Mouse (Mus musculus) left cerebral cortex, postnatal 14 days (tissue): ENCODE measurements around the gene Gsap. TPM values are rescaled to one million over a fixed set of nuclear protein-coding genes. Genes with fewer than 3 reads are reported as not detected.
A peak's percentile ranks its signal among the peaks of the same experiment; 100 is the strongest.
"Not testable (repeated sequence)": the region's sequence is repeated elsewhere in the genome, so short reads cannot be mapped to it uniquely, and the experiment has no call there.

ENCODE experiments used
- DNase-seq, 2 experiments: peaks; one replicate each; pipeline ENCODE4 v3.0.0; 2021 to 2022; ENCODE audit warnings: low spot score in 2 of 2, mixed read lengths in 1 of 2
- intact Hi-C: fragments of 180-260 bp; cut with DNase I; formaldehyde crosslinking; loops from one replicate; pipeline ENCODE4 v1.15.1; 2025
- total RNA-seq, 2 experiments: library from RNA; stranded (reverse); gene quantifications; 2 replicates each; pipeline ENCODE4 v1.2.3; 2021

Gene Gsap
- total RNA-seq, 2 experiments from 2014 or later, result 3.5 to 4.7 TPM

DNA sequence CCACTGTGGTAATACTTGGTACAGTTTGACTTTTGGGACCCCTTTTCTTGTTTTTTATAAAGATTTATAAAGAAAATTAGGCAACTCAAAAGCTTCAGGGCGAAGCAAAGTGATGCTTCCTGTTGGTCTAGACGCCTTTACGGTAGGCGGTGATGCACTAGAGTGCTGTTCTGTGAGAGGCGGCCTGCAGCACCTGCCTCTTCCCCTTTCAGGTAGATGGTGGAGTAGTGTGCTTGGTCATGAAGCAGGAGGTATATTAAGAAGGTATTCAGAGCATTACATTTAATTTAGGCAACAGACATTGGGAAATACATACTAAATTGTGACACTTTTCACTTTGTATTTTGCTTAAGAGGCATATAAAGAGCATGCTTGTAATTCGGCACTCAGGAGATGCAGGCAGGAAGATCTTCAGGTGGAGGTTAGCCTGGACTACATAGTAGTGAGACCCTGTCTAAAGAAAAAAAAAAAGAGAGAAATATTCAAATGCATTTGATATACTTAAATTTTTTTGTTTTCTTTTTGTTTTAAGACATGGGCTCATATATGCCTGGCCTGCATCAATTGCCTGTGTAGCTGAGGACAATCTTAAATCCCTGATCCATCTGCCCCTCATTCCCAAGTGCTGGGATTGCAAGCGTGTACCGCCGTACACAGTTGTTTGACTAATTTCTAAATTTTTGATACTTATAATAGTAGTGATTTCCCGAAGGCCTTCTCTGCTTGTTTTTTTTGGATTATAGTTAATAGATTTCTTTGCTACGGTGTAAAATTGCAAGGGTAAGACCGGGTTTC is 68.9 kb downstream of the Gsap start:
- DNase-seq, result no peak
- intact Hi-C loops, result loop anchor here (10.0 kb wide), 1 partner anchor 200 kb away; the partner anchor contains the start of gene Ptpn12

DNA sequence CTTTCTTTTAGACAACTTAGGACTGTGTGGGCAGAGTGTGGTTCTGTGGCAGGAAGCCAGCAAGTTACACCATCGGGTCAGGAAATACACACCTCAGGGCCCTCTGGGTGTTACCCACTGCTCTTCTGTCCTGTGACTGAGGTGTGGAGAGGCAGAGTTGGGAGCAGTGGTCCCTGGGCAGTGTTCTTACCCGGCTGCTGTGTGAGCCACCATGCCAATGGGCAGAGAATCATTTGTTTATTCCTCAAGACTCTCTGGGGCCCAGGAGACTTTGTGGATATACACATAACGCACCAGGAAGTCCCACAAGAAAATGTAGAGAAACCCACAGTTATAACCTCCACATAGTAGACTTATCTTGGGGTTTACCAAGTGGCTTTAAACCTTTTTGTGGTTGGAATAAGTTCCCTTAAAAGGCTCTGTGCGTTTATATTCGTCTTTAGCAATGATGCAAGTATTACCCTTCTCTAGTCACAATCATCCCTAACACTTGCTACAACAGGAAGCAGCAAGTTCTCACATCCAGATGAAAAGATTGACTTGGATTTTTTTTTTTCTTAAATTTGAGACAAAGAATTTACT is 69.6 kb downstream of the Gsap start:
- intact Hi-C loops, result loop anchor here (10.0 kb wide), 1 partner anchor 201 kb away; the partner anchor contains the start of gene Ptpn12
- DNase-seq, result no peak

DNA sequence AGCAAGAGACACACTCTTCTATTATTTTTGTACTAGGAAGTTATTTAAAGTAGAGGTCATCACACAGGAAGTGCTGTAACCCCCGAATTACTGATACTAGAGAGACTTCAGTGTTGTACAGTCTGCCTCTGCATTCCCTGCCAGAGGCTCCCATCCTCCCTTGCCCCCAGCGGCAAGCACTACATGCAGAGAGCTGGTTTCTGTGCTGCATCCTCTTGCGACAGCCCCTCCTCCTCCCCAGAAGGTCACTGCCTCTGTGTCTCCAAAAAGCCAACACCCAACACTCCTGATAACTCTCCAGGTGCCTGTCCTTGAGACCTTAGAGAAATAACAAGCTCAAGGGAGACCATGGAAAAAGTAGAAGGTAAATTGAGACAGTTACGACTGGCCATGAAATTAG is 71.1 kb downstream of the Gsap start:
- DNase-seq, result no peak
- intact Hi-C loops, result loop anchor here (10.0 kb wide), 1 partner anchor 202 kb away; the partner anchor contains the start of gene Ptpn12

DNA sequence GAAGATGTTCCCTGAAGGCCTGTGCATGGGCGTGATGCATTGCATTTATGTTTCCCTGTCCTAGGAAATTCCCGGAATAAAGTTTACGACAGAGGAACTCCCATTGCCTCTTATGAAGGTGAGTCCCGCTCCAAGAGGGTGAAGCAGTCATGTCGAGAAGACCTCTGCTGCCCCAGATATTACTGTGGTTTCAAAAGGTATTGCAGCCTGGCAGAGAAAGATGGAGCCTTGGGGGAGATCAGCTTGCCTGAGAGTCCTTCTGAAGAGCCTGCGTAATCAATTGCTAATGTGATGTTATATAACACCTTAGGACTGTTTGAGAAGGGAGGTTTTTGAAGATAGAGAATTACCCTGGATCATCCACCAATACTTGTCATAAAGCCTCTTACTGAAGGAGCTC is 71.8 kb downstream of the Gsap start:
- DNase-seq, result no peak
- intact Hi-C loops, result loop anchor here (10.0 kb wide), 1 partner anchor 203 kb away; the partner anchor contains the start of gene Ptpn12

DNA sequence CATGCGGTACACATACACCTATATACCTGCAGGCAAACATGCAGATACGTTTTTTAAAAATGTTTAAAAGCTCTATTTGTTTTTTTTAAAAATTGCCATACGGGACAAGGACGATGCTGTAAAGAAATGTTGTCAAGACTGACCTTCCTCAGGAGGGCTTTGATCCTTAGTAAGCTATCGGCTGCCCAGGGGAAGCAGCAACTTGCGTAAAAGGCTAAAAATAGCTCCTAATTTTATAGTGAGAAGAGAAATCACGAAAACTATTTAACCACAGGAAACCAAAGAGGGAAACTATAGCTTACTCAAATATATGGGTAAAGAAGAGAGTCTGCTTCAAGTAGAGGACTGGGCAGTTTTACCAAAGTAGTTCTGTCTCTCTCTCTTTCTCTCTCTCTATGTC is 74.7 kb downstream of the Gsap start:
- intact Hi-C loops, result loop anchor here (5.0 kb wide), 1 partner anchor 477 kb away; the partner anchor contains the start of gene Pmpcb
- DNase-seq, result no peak

DNA sequence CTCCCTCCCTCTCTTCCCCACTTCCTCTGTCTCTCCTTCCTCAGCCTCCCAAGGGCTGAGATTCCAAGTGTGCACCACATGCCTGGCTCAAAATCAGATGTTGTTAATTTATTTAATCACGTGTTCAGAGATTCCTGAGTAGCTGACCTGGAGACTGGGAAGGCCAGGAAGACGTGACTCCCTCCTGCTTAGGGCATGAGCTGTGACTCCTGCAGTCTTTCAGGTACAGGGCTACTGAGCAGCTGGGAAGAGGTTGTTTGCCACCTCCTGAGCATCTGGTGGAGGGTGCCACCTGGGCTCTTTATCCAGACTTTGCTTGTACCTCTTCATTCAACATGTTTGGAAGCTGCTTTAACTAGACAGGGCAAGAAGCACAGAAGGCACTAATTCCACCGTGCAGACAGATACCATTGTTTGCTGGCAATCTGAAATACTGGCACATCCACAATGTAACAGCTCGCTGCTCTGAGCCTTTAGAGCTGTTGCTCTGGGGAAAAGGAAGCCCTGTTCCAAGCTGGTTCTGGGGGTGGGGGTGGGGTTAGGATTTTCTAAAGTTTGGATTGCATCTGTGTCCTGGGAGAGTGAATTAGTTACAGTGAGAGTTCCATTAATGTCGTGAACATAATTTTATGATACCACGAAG is 75.3 kb downstream of the Gsap start:
- DNase-seq, result no peak
- intact Hi-C loops, result loop anchor here (5.0 kb wide), 1 partner anchor 476 kb away; the partner anchor contains the start of gene Pmpcb

DNA sequence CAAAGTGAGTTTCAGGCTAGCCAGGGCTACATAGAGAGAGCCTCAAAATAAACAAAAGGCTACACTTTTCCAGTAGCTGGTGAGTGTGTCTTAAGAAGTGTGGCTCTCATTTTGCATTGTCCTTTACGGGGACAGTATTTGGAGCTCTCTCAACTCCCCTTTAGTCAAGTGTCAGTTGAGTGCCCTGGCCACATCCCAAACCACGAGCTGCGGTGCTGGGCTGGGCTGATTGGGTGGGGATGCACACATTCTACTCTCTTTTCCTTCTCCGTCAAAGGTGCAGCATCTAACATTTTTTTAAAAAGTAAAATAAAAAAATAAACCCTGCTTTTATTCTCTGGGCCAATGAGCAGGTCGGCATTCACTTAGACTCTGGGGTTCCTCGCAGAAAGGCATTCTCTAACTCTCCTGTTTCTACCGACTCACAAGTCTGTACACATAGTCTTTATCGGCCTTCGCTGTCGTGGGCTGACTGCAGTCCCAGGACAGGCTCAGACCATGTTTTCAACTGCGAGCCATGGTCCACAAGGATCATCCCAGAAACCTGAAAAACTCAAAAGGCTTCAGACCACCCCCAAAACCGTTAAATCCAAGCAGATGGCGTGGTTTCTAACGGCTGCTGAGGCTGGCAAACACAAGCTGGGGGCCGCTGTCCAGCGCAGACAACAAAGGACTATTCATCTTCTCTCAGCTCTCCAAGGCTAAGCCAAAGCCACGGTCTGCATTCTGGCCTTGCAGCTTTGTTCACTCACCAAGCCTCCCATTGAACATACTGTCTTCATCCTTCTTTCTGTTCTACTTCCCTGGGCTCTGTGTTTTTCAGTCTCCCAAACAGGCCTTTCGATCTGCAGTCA is 77.4 kb downstream of the Gsap start:
- intact Hi-C loops, result loop anchor here (5.0 kb wide), 1 partner anchor 474 kb away; the partner anchor contains the start of gene Pmpcb
- DNase-seq, result peak; percentile 18 to 35

DNA sequence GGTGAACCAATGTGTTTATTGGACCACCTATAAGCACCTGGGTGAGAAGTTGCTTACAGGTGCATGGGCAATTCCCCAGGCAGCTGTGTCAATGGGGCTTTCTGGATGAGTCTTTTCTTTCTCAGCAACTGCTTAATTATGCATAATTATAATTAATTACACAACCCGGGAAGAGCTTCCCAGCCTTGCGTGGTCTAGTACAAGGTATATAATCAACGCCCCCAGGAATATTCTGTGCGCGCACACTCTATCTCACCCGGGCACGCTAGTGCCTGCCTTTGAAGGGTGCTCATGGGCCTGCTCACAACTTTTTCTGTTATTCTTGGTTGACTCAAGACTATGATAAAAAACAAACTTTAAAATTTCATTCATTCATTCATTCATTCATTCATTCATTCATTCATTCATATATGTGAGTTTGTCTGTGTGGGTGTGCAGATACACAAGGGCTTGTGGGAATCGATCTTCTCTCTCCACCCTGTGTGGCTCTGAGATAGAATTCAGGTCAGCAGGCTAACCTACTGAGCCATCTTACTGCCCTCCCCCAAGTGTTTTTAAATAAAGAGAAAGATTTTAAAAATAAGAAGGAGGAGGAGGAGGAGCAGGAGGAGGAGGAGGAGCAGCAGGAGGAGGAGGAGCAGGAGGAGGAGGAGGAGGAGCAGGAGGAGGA is 78.4 kb downstream of the Gsap start:
- no peak for DNase-seq
- intact Hi-C loops, result loop anchor here (5.0 kb wide), 2 partner anchors 378 to 473 kb away; partner anchors contain the start of gene Pmpcb

DNA sequence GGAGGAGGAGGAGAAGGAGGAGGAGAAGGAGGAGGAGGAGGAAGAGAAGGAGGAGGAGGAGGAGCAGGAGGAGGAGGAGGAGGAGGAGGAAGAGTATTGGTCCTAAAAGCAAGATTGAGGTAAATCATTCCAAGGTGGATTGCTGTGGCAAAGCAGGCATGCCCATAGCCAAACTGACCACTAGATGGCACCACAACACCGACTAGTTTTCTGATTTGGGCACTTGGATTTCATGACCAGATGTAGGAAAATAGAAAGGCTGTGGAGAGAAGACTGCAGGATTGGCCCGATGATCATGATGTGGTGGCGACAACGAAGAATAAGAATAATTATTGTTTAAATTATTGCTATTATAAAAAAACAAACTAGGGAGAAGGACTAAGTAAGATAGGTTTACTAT is 79.0 kb downstream of the Gsap start:
- peak; percentile 91 to 92 for DNase-seq
- intact Hi-C loops, result loop anchor here (5.0 kb wide), 1 partner anchor 377 kb away; no protein-coding TSS in a partner anchor

DNA sequence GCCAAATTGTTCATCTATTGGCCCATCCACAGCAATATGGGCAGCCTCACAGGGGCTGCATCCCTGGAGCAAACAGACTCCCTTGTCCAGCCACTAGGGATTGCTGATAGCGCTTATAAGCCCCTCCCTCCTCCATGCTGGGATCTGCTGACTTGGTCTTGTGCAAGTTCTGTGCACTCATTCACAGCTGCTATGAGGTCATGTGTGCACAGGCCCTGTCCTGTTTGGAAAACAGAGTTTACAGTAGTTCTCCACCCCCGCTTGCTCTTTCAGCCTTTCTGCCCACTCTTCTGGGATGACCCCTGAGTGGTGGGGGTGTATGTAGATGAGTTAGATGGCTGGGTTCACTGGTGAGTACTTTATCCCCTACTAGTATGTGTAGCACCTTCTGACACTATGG is 81.0 kb downstream of the Gsap start:
- intact Hi-C loops, result loop anchor here (5.0 kb wide), 1 partner anchor 375 kb away; no protein-coding TSS in a partner anchor
- DNase-seq, result no peak

DNA sequence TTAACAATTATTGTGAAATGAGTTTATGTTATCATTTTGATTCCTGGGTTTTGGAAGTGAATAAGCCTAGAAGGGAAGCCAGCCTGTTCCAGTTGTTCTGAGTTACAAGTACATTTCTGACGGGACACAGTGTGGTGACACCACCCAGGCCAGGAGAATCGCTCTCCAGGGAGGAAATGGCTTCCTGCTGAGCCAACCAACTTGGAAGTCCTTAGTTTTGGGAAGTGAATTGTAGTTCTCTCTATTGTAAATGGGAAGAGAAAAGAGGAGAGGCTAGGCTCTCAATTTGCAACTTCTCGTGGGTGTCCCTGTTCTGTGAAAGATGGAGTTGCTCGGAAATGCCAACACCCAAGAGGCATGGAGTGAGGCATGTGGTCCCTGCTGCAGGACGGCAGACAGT is 83.4 kb downstream of the Gsap start:
- no peak for DNase-seq
- intact Hi-C loops, result loop anchor here (5.0 kb wide), 1 partner anchor 373 kb away; no protein-coding TSS in a partner anchor

DNA sequence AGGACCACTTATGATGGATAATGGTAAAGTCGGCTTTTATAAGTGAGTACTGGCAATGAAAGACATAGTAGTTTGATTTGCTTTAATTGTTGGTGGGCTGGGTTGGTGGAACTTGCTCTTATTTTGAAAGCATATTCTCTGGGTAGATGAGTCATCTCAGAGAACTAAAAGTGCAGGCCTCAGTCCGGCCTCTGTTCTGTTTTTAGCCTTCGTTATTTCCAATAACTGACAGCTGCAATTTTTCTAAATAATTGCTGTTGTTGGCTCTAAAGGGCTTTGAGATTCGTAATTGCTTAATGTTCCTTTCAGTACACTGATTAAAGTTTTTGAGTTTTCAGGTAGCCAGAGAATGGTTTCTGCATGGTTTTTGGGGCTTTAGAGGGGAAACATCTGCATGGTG is 84.7 kb downstream of the Gsap start:
- no peak for DNase-seq
- intact Hi-C loops, result loop anchor here (5.0 kb wide), 1 partner anchor 152 kb away; the partner anchor contains the start of genes Ccdc146 and Fam185a

DNA sequence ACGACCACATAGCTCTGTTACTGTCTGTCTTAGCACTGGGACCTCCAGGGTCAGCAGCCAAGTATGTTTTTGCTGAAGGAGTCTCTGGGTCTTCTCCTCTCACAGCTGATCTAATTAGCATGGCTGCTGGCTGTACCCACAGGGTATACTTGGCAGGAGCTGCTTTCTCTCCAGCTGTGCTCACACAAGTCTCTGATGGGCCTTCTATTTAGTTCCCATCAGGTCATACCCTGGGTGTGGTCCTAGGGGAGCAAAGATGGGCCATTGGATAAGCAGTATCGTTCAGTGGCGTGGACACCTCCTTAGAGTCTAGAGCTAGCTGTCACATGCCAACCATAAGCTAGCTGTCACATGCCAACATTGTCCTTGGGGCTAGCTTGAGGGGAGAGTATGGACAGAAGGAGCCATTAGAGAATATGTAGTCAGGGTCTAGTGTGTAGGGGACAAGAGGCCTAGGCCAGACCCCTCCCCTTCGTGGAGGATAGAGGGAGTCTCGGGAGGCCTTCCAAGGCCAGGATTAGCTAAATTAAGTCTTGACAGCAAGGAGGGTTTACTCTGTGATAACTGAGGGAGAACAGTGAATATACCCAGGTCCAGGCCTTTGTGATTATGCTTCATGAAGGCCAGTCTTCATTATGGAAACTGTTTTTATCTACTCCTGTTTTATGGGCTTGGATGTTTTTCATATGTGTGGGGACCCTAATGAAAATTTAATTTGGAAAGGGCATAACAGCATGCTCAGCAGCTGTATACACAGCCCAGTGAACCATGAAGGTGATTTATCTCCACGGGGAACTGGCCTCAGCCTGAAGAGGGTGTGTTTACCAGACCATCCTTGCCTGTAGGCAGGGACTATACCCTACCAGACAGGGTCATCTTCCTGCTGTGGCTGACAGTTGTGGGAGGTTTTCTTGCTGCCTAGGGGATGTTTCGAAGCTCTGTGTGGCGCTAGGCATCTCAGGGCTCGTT is 85.6 kb downstream of the Gsap start:
- no peak for DNase-seq
- intact Hi-C loops, result loop anchor here (5.0 kb wide), 1 partner anchor 151 kb away; the partner anchor contains the start of genes Ccdc146 and Fam185a

DNA sequence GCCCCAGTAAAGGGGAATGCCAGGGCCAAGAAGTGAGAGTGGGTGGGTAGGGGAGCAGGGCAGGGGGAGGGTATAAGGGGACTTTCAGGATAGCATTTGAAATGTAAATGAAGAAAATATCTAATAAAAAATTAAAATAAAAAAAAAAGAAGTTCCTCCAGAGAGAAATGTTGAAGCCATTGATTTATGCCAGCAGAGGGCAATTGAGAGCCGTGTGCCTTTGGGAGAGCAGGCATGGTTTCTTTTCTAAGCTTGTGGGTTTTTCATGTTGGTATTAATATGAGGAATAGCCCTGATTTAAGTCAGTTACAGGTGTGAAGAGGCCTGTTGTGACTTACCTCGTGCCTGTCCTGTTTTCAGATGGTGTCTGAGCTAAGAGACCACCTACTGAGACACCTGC is 91.6 kb downstream of the Gsap start:
- peak in 1 of 2 experiments; percentile 25 for DNase-seq
- intact Hi-C loops, result not testable (repeated sequence)

DNA sequence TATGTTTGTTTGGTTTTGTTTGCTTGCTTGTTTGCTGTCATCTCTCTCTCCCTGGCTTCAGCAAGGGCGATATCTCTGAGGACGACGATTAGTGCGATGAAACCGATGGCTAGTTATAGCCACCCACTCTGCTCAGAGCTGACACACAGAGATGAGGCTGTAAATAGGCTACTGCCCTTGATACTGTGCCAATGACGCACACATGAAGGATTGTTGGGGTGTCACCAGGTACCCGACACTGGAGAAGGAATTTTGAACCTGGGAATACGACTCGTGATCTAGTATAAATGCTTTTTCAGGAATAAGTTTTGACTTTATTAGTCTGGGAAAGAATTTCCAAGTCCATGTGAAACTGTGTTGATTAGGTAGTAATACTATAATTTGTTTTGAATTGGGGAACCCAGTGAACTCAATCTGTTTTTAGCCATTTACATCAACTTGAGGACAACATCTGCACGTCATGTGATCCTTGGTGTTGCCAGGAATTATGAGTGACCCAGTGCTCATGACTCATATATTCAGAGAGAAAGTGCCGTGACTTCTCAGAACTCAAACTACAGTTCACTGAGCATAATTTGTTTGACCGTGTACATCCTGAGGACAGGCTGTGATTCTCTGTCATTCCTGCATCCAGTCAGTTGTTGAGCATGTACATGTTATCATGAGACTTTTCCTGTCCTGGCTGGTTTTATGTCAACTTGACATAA is 97.5 kb downstream of the Gsap start:
- no peak for DNase-seq
- intact Hi-C loops, result no loop called here

DNA sequence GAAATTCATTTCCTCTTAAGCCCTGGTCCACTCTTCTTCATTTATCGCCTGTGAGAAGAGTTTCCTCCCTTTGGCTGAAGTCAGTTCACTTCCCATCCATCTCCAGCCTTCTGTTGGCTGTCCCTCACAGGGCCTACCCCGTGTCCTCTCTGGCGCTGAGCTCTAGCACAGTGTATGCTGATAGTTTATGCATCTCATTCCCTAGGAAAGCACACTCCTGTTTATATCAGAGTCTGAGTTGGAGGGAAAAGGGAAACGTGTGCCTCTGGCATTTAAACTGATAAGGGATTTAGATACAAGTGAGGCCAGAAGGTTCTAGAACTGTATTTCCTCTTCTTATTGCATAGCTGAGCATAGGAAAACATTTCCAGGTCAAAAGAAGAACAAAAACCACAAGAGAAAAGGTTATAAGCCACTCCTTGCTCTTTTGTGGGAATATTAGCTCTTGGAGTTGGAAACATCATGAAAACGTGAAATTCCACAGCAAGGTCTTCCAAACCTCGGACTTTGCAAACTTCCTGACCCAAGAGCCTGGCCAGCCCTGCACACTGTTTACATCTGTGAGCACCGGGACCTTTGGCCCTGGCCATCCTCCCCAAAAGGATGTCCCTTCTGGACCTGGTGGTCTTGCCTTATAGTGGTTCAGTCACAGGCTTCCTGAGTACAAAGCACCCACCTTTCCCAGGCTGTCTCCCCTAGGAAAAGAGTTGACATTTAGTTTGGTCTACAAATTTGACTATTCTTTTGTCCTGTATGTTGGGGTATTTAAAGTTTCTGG is 102.8 kb downstream of the Gsap start:
- DNase-seq, result no peak
- intact Hi-C loops, result no loop called here
